17 mouse cellular contexts compared by ENCODE assay signal in the genomic region with DNA sequence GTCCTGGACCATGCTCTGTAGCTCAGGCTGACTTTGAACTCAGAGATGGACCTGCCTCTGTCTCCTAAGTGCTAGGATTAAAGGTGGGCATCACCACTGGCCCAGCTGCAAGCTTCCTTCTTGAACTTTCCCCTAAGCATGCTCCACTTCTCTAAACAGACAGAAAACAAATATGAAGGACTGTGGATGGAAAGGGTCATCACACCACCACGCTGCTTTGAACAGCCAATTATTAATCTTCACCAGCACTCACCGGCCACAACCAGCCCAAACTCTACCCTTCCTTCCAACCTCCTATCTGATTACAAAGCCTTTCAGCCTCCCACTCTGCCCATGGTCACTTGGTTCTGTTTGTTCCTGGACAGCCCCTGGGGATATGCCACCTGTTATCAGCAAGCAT. TPM values are rescaled to one million over a fixed set of nuclear protein-coding genes. Genes with fewer than 3 reads are reported as not detected.
DNase-seq lines count a peak whose midpoint lies in the region; ATAC-seq and TF ChIP-seq lines count a peak whose summit lies in the region.
"Had no signal": no experiment of that assay in that cellular context is flagged by ENCODE, and none has a peak within 500 bp of the region (broad histone marks: within the 10 kb centered on the region; RNA-seq: fewer than 3 reads in every experiment).

No protein-coding gene starts in this region.

- no peak overlapping the region for H3K4me3 ChIP-seq in heart, embryonic 13.5 days
- no peak overlapping the region for H3K4me3 ChIP-seq in intestine, embryonic 15.5 days (replicated peaks)
- H3K4me3 ChIP-seq in kidney, postnatal 0 days (replicated peaks; ENCODE audit: low read depth, low read length), result no peak overlapping the region
- peak overlapping the region; percentile 27 for H3K4me3 ChIP-seq in liver, embryonic 15.5 days (replicated peaks)
- H3K4me3 ChIP-seq: embryonic facial prominence, embryonic 13.5 days; gastrocnemius, adult 2 months; hindbrain, embryonic 12.5 days had no signal

- H3K4me1 ChIP-seq in heart, embryonic 13.5 days, result peaks cover 13% of the 10 kb centered on the region; the same call in 1 of the 2 replicates
- H3K4me1 ChIP-seq in intestine, embryonic 15.5 days (replicated peaks), result 0 out of 2 replicates have a peak, but pooled peaks cover 2% of the 10 kb centered on the region
- H3K4me1 ChIP-seq in kidney, postnatal 0 days (replicated peaks; ENCODE audit: insufficient read depth, low read length), result 0 out of 2 replicates have a peak, but pooled peaks cover 4% of the 10 kb centered on the region
- H3K4me1 ChIP-seq in liver, embryonic 15.5 days (replicated peaks), result peaks cover 94% of the 10 kb centered on the region
- H3K4me1 ChIP-seq: embryonic facial prominence, embryonic 13.5 days; hindbrain, embryonic 12.5 days had no signal

- DNase-seq in heart, postnatal 25 days (ENCODE audit: low spot score), result no peak
- DNase-seq in kidney, postnatal 0 days (ENCODE audit: low spot score), result no peak
- DNase-seq in ovary, postnatal 36 days (ENCODE audit: low spot score), result no peak
- no peak for DNase-seq in left cerebral cortex, postnatal 36 days (ENCODE audit: low spot score in 2 of 2)
- DNase-seq: adrenal gland, postnatal 14 days; B cell, adult 2 months; gastrocnemius, adult 2 months; lung, postnatal 4 days; thymus, adult 2 months had no signal

- no peak for TF ChIP-seq CTCF in kidney, postnatal 0 days (IDR thresholded peaks at IDR 0.05; ENCODE audit: low read depth)

- H3K4me2 ChIP-seq in heart, embryonic 13.5 days, result peak overlapping the region; percentile 30
- H3K4me2 ChIP-seq in intestine, embryonic 15.5 days (replicated peaks), result no peak overlapping the region
- no peak overlapping the region for H3K4me2 ChIP-seq in kidney, postnatal 0 days (ENCODE audit: low read length)
- H3K4me2 ChIP-seq in liver, embryonic 15.5 days, result peak overlapping the region; percentile 56
- H3K4me2 ChIP-seq: embryonic facial prominence, embryonic 13.5 days; hindbrain, embryonic 12.5 days had no signal

- H3K27me3 ChIP-seq in heart, embryonic 13.5 days (replicated peaks), result no peaks in the 10 kb centered on the region
- H3K27me3 ChIP-seq in intestine, embryonic 15.5 days (replicated peaks), result no peaks in the 10 kb centered on the region
- no peaks in the 10 kb centered on the region for H3K27me3 ChIP-seq in kidney, postnatal 0 days (ENCODE audit: insufficient read depth, low read length)
- H3K27me3 ChIP-seq in liver, embryonic 15.5 days, result no peaks in the 10 kb centered on the region
- H3K27me3 ChIP-seq: embryonic facial prominence, embryonic 13.5 days; hindbrain, embryonic 12.5 days had no signal

- 89% methylated on average over 2 of the region's 2 CpGs for WGBS in heart, embryonic 13.5 days
- 74% methylated on average over 2 of the region's 2 CpGs for WGBS in intestine, embryonic 15.5 days
- WGBS in kidney, postnatal 0 days, result 44% methylated on average over 2 of the region's 2 CpGs
- 32% methylated on average over 2 of the region's 2 CpGs for WGBS in liver, embryonic 15.5 days (ENCODE audit: insufficient replicate concordance)

- no peak overlapping the region for H3K9ac ChIP-seq in heart, embryonic 13.5 days
- H3K9ac ChIP-seq in intestine, embryonic 15.5 days, result no peak overlapping the region
- H3K9ac ChIP-seq in kidney, postnatal 0 days (ENCODE audit: low read depth, low read length), result no peak overlapping the region
- H3K9ac ChIP-seq in liver, embryonic 15.5 days, result peak overlapping the region; percentile 41
- H3K9ac ChIP-seq: embryonic facial prominence, embryonic 13.5 days; hindbrain, embryonic 12.5 days had no signal

- intact Hi-C loops in heart, postnatal 25 days (cut with DNase I), result loop anchor here (5.0 kb wide), 1 partner anchor 71 kb away; no protein-coding TSS in a partner anchor
- intact Hi-C loops in left cerebral cortex, postnatal 36 days (cut with DNase I), result no loop called here

- H3K27ac ChIP-seq in heart, embryonic 13.5 days (replicated peaks), result no peak overlapping the region; the same call in 1 of the 2 replicates
- H3K27ac ChIP-seq in intestine, embryonic 15.5 days, result peak overlapping the region; percentile 52; the same call in 1 of the 2 replicates
- peak overlapping the region; percentile 75 for H3K27ac ChIP-seq in kidney, postnatal 0 days
- H3K27ac ChIP-seq in liver, embryonic 15.5 days (replicated peaks), result peak overlapping the region; percentile 99
- H3K27ac ChIP-seq: embryonic facial prominence, embryonic 13.5 days; gastrocnemius, adult 2 months; hindbrain, embryonic 12.5 days had no signal

- no peaks in the 10 kb centered on the region for H3K36me3 ChIP-seq in heart, embryonic 13.5 days
- no peaks in the 10 kb centered on the region for H3K36me3 ChIP-seq in intestine, embryonic 15.5 days
- H3K36me3 ChIP-seq in kidney, postnatal 0 days (ENCODE audit: insufficient read depth, low read length), result no peaks in the 10 kb centered on the region
- no peaks in the 10 kb centered on the region for H3K36me3 ChIP-seq in liver, embryonic 15.5 days (replicated peaks)
- H3K36me3 ChIP-seq: embryonic facial prominence, embryonic 13.5 days; hindbrain, embryonic 12.5 days had no signal

- ATAC-seq in heart, embryonic 13.5 days (ENCODE audit: extremely low read depth, insufficient number of reproducible peaks, low FRiP score, low TSS enrichment), result no peak
- ATAC-seq in intestine, embryonic 15.5 days, result no peak
- ATAC-seq in kidney, postnatal 0 days (replicated peaks; ENCODE audit: low FRiP score, low read depth), result peak; percentile 61
- ATAC-seq in liver, embryonic 15.5 days (ENCODE audit: insufficient read depth), result no peak
- ATAC-seq in CD4-positive, CD25-positive, alpha-beta regulatory T cell, adult 4 months, result no peak
- ATAC-seq: forebrain, embryonic 14.5 days; midbrain, embryonic 16.5 days had no signal

- H3K9me3 ChIP-seq in heart, embryonic 13.5 days, result no peaks in the 10 kb centered on the region
- no peaks in the 10 kb centered on the region for H3K9me3 ChIP-seq in intestine, embryonic 15.5 days
- no peaks in the 10 kb centered on the region for H3K9me3 ChIP-seq in kidney, postnatal 0 days (replicated peaks; ENCODE audit: low read length)
- no peaks in the 10 kb centered on the region for H3K9me3 ChIP-seq in liver, embryonic 15.5 days (replicated peaks)
- H3K9me3 ChIP-seq: embryonic facial prominence, embryonic 13.5 days; hindbrain, embryonic 12.5 days had no signal

RNA-seq across cellular contexts. Expression of a gene that starts 45.6 kb away (rescaled TPM):
- polyA plus RNA-seq in heart, embryonic 13.5 days (2015; fragmentation: Nextera tagmentation; extraction: Ambion mirVana), result 50.6 and 52.6 TPM in 2 replicates
- 10 to 100 TPM; 36.0 to 36.4 TPM for total RNA-seq in heart, postnatal 25 days (2021)
- polyA plus RNA-seq in intestine, embryonic 15.5 days (2015; fragmentation: Nextera tagmentation; extraction: Ambion mirVana), result 102 and 106 TPM in 2 replicates
- 88.4 and 90.3 TPM in 2 replicates for polyA plus RNA-seq in kidney, postnatal 0 days (2015; fragmentation: Nextera tagmentation; extraction: Ambion mirVana)
- 53.8 and 62.1 TPM in 2 replicates for polyA plus RNA-seq in liver, embryonic 15.5 days (2015; fragmentation: Nextera tagmentation; extraction: Ambion mirVana)
- 10 to 100 TPM; 48.6 to 55.2 TPM for total RNA-seq in left cerebral cortex, postnatal 36 days (2021)
- polyA plus RNA-seq in CD4-positive, CD25-positive, alpha-beta regulatory T cell, adult 4 months (2017; shearing (Covaris generic)), result 10 to 100 TPM; 29.1 to 44.1 TPM

Comparison
In these comparisons a context has a peak if more than half of its experiments do, and no peak if none do; other contexts are left out.
1. H3K4me2 ChIP-seq: peak in heart, embryonic 13.5 days (single experiment) and liver, embryonic 15.5 days (single experiment); none in intestine, embryonic 15.5 days (single experiment) and kidney, postnatal 0 days (single experiment).